Mouse (Mus musculus) left cerebral cortex, postnatal 14 days (tissue): Measurements from ENCODE around the gene Plekha6. TPM values are rescaled to one million over a fixed set of nuclear protein-coding genes. Genes with fewer than 3 reads are reported as not detected.

Experiments used
- DNase-seq, 2 experiments: peaks; one replicate each; pipeline ENCODE4 v3.0.0; 2021 to 2022; ENCODE audit warnings: low spot score in 2 of 2, mixed read lengths in 1 of 2
- intact Hi-C: fragments of 180-260 bp; cut with DNase I; formaldehyde crosslinking; loops from one replicate; pipeline ENCODE4 v1.15.1; 2025
- total RNA-seq, 2 experiments: library from RNA; stranded (reverse); gene quantifications; 2 replicates each; pipeline ENCODE4 v1.2.3; 2021

Gene Plekha6
- total RNA-seq, 2 experiments from 2014 or later: 60.7 to 70.5 TPM

GRCm38 (mm10) chr1:133177480-133178172 lies 13.6 kb downstream of the Plekha6 start:
- DNase-seq: peak; percentile 57 to 67
- intact Hi-C loops: loop anchor here (1.0 kb wide), 1 partner anchor 130 kb away; no protein-coding TSS in a partner anchor

- intact Hi-C loops: no loop called here
Measured at GRCm38 (mm10) chr1:133178732-133179440, 14.9 kb downstream of the Plekha6 start.

GRCm38 (mm10) chr1:133181072-133182015 lies 17.3 kb downstream of the Plekha6 start:
- peak; percentile 84 to 93 for DNase-seq
- intact Hi-C loops: loop anchor here (2.0 kb wide), 2 partner anchors 171 to 429 kb away; partner anchors contain the start of gene Snrpe

More at GRCm38 (mm10) chr1:133178732-133179440, 14.9 kb downstream of the Plekha6 start:
- DNase-seq: peak; percentile 46 to 62

GRCm38 (mm10) chr1:133182016-133182705 lies 18.2 kb downstream of the Plekha6 start:
- intact Hi-C loops: no loop called here
- peak; percentile 65 to 68 for DNase-seq

GRCm38 (mm10) chr1:133182706-133183095 lies 18.7 kb downstream of the Plekha6 start:
- intact Hi-C loops: no loop called here
- no peak for DNase-seq

GRCm38 (mm10) chr1:133183141-133183925 lies 19.3 kb downstream of the Plekha6 start:
- intact Hi-C loops: no loop called here
- no peak for DNase-seq

- intact Hi-C loops: no loop called here
- DNase-seq: peak in 1 of 2 experiments; percentile 55
Measured at GRCm38 (mm10) chr1:133187948-133188680, 24.1 kb downstream of the Plekha6 start.

GRCm38 (mm10) chr1:133188719-133189118 lies 24.7 kb downstream of the Plekha6 start:
- no peak for DNase-seq
- intact Hi-C loops: no loop called here

GRCm38 (mm10) chr1:133189471-133189870 lies 25.5 kb downstream of the Plekha6 start:
- intact Hi-C loops: no loop called here
- DNase-seq: no peak

GRCm38 (mm10) chr1:133190550-133190949 lies 26.5 kb downstream of the Plekha6 start:
- no peak for DNase-seq
- intact Hi-C loops: no loop called here

- DNase-seq: no peak
- intact Hi-C loops: no loop called here
Measured at GRCm38 (mm10) chr1:133196181-133196580, 32.2 kb downstream of the Plekha6 start.

- intact Hi-C loops: no loop called here
- no peak for DNase-seq
Measured at GRCm38 (mm10) chr1:133197266-133197665, 33.3 kb downstream of the Plekha6 start.

GRCm38 (mm10) chr1:133199706-133200105 lies 35.7 kb downstream of the Plekha6 start:
- no peak for DNase-seq
- intact Hi-C loops: no loop called here

GRCm38 (mm10) chr1:133201499-133201898 lies 37.5 kb downstream of the Plekha6 start:
- DNase-seq: no peak
- intact Hi-C loops: no loop called here

- intact Hi-C loops: no loop called here
- DNase-seq: no peak
Measured at GRCm38 (mm10) chr1:133203701-133204100, 39.7 kb downstream of the Plekha6 start.

- DNase-seq: no peak
- intact Hi-C loops: no loop called here
Measured at GRCm38 (mm10) chr1:133204341-133204849, 40.4 kb downstream of the Plekha6 start.

- no peak for DNase-seq
- intact Hi-C loops: no loop called here
Measured at GRCm38 (mm10) chr1:133204985-133205384, 41.0 kb downstream of the Plekha6 start.
